Mouse (Mus musculus): ENCODE data around the gene Pfkl. TPM values are rescaled to one million over a fixed set of nuclear protein-coding genes. Genes with fewer than 3 reads are reported as not detected.

Gene Pfkl
- polyA plus RNA-seq (2012; rRNA removed; ENCODE audit: low replicate concordance), result 168 and 171 TPM in 2 replicates

DNA sequence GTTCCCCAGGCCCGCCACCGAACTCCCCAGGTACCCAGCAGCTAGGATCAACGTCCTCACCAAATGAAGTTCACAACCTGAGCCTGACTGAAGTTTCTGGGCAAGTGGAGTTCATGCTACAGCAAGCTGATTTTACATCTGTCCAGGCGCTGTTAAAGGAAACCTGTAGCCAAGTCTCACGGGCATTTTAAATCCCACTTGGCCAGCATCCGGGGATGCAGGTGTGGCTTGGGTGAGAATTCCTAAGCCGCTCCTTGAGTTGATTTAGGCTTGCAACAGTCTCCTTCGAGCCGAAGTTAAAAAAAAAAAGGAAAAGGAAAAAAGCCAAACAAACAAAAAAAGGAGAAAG lies at the start of gene Pfkl:
TSS of gene Pfkl (minus strand) at position 139 of the 349 bp plus-strand sequence.

GRCm38 (mm10) chr10:78043406-78043836 lies 33.5 kb upstream of the Pfkl start, which contains the start of gene Aire:
Gene Aire (minus strand): TSS chr10:78043610.

GRCm38 (mm10) chr10:78041647-78042046 lies 31.8 kb upstream of the Pfkl start, which contains the start of gene Dnmt3l:
Gene Dnmt3l (plus strand): TSS chr10:78041947.

GRCm38 (mm10) chr10:77978351-77979350 lies 31.2 kb downstream of the Pfkl start, which contains the start of gene 1810043G02Rik:
Gene 1810043G02Rik (plus strand): TSS chr10:77978524.

GRCm38 (mm10) chr10:77970481-77970880 lies 39.4 kb downstream of the Pfkl start, which contains the start of gene Trpm2:
Gene Trpm2 (minus strand): TSS chr10:77970563.

Other genes with a start within 250 kb of the Pfkl start
- not detected in 2 replicates for gene Gm3238, start 238.8 kb downstream of the Pfkl start, polyA plus RNA-seq (2012; rRNA removed; ENCODE audit: low replicate concordance)
- gene Gm7138, start 233.1 kb downstream of the Pfkl start, polyA plus RNA-seq (2012; rRNA removed; ENCODE audit: low replicate concordance), result not detected in 2 replicates
- gene Gm3250, start 227.5 kb downstream of the Pfkl start, polyA plus RNA-seq (2012; rRNA removed; ENCODE audit: low replicate concordance), result not detected in 2 replicates
- not detected in 2 replicates for gene Gm7137, start 221.9 kb downstream of the Pfkl start, polyA plus RNA-seq (2012; rRNA removed; ENCODE audit: low replicate concordance)
- gene Gm9639, start 215.0 kb downstream of the Pfkl start, polyA plus RNA-seq (2012; rRNA removed; ENCODE audit: low replicate concordance), result not detected in 2 replicates
- not detected in 2 replicates for gene Gm19668, start 210.9 kb downstream of the Pfkl start, polyA plus RNA-seq (2012; rRNA removed; ENCODE audit: low replicate concordance)
- gene Gm9507, start 198.2 kb downstream of the Pfkl start, polyA plus RNA-seq (2012; rRNA removed; ENCODE audit: low replicate concordance), result not detected in 2 replicates
- not detected in 2 replicates for gene Gm2696, start 195.4 kb downstream of the Pfkl start, polyA plus RNA-seq (2012; rRNA removed; ENCODE audit: low replicate concordance)
- not detected in 2 replicates for gene Krtap10-4, start 183.0 kb downstream of the Pfkl start, polyA plus RNA-seq (2012; rRNA removed; ENCODE audit: low replicate concordance)
- gene Krtap10-10, start 174.1 kb downstream of the Pfkl start, polyA plus RNA-seq (2012; rRNA removed; ENCODE audit: low replicate concordance), result not detected in 2 replicates
- gene Gm36176, start 163.3 kb downstream of the Pfkl start, polyA plus RNA-seq (2012; rRNA removed; ENCODE audit: low replicate concordance), result not detected in 2 replicates
- gene Gm10318, start 157.2 kb downstream of the Pfkl start, polyA plus RNA-seq (2012; rRNA removed; ENCODE audit: low replicate concordance), result not detected in 2 replicates
- gene Gm3285, start 148.1 kb downstream of the Pfkl start, polyA plus RNA-seq (2012; rRNA removed; ENCODE audit: low replicate concordance), result not detected in 2 replicates
- gene Lrrc3, start 107.5 kb downstream of the Pfkl start, polyA plus RNA-seq (2012; rRNA removed; ENCODE audit: low replicate concordance), result 3.1 and 4.6 TPM in 2 replicates
- gene Trpm2, start 39.5 kb downstream of the Pfkl start, polyA plus RNA-seq (2012; rRNA removed; ENCODE audit: low replicate concordance), result 4.3 and 5.9 TPM in 2 replicates
- gene 1810043G02Rik, start 31.6 kb downstream of the Pfkl start, polyA plus RNA-seq (2012; rRNA removed; ENCODE audit: low replicate concordance), result 44.5 and 83.3 TPM in 2 replicates
- 3.0 and 3.2 TPM in 2 replicates for gene Dnmt3l, start 31.9 kb upstream of the Pfkl start, polyA plus RNA-seq (2012; rRNA removed; ENCODE audit: low replicate concordance)
- gene Aire, start 33.5 kb upstream of the Pfkl start, polyA plus RNA-seq (2012; rRNA removed; ENCODE audit: low replicate concordance), result 1.9 and 5.8 TPM in 2 replicates
- gene Icosl, start 59.2 kb upstream of the Pfkl start, polyA plus RNA-seq (2012; rRNA removed; ENCODE audit: low replicate concordance), result 44.8 and 47.5 TPM in 2 replicates
- gene D10Jhu81e, start 159.7 kb upstream of the Pfkl start, polyA plus RNA-seq (2012; rRNA removed; ENCODE audit: low replicate concordance), result 209 and 350 TPM in 2 replicates
- gene Pwp2, start 175.1 kb upstream of the Pfkl start, polyA plus RNA-seq (2012; rRNA removed; ENCODE audit: low replicate concordance), result 10.2 and 12.9 TPM in 2 replicates
- 54.3 and 64.9 TPM in 2 replicates for gene Trappc10, start 234.6 kb upstream of the Pfkl start, polyA plus RNA-seq (2012; rRNA removed; ENCODE audit: low replicate concordance)